Mouse (Mus musculus): ENCODE results near the gene Gria1. TPM values are rescaled to one million over a fixed set of nuclear protein-coding genes. Genes with fewer than 3 reads are reported as not detected.

The Gria1 gene
- polyA plus RNA-seq, 1 experiment from 2014 or later = 3.2 TPM

DNA sequence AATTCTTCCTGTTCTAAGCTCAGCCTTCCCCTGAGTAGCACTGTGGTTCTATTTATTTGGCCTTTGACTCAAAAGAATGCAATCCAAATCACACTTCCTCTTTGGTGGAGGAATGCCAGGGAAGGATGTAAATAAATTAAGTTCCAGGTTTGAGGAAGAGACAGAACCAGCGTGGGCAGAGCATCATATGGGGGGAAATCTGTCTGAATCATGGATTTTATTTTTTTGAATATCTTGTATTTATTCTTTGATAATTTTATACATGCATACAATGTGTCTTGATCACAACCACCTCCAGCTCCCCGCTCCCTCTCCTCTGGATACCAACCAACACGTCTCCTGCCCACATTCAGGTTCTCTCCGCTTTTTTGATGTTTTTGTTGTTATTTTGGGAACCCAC is 312.9 kb downstream of the Gria1 start:
- Histone ChIP-seq H3K4me3 (ENCODE audit: low read depth, low read length) (no peak overlapping the region), H3K27me3 (ENCODE audit: control insufficient read depth, insufficient read depth, low read length) (no peaks in the 10 kb centered on the region), H3K27ac (ENCODE audit: low read length) (no peak overlapping the region), H3K4me2 (replicated peaks; ENCODE audit: low read depth, low read length) (no peak overlapping the region), H3K9ac (replicated peaks; ENCODE audit: low read depth, low read length) (no peak overlapping the region), H3K9me3 (ENCODE audit: control insufficient read depth, low read depth, low read length) (no peaks in the 10 kb centered on the region), H3K36me3 (ENCODE audit: control insufficient read depth, insufficient read depth, low read length) (no peaks in the 10 kb centered on the region), H3K4me1 (ENCODE audit: control insufficient read depth, insufficient read depth, low read length) (no peaks in the 10 kb centered on the region)
- no peak for ATAC-seq (ENCODE audit: insufficient number of reproducible peaks, insufficient read depth, low FRiP score, low read depth)
- 75% methylated on average over 4 of the region's 4 CpGs for WGBS

Data from stomach, embryonic 14.5 days (tissue).